Mouse (Mus musculus): ENCODE measurements around the gene Galnt6. TPM values are rescaled to one million over a fixed set of nuclear protein-coding genes. Genes with fewer than 3 reads are reported as not detected.
"Not testable (repeated sequence)": the region's sequence is repeated elsewhere in the genome, so short reads cannot be mapped to it uniquely, and the experiment has no call there.

Gene Galnt6
- total RNA-seq (2014; fragmentation: Nextera tagmentation) (22.4 and 22.6 TPM in 2 replicates), total RNA-seq (2017) (26.6 and 39.5 TPM in 2 replicates)

- ATAC-seq (replicated peaks; ENCODE audit: low FRiP score, low TSS enrichment, poor library complexity, severe bottlenecking), result peak; percentile 34
These were observed at the start of gene Galnt6 for GRCm38 (mm10) chr15:100729281-100729985. Galnt6 (minus strand) TSS chr15:100729376.

GRCm38 (mm10) chr15:100777020-100778016 is 48.1 kb upstream of the Galnt6 start:
- ATAC-seq (replicated peaks; ENCODE audit: low FRiP score, low TSS enrichment, poor library complexity, severe bottlenecking), result no peak

- ATAC-seq (replicated peaks; ENCODE audit: low FRiP score, low TSS enrichment, poor library complexity, severe bottlenecking), result no peak
These were observed 47.2 kb upstream of the Galnt6 start for GRCm38 (mm10) chr15:100776424-100776823.

- ATAC-seq (replicated peaks; ENCODE audit: low FRiP score, low TSS enrichment, poor library complexity, severe bottlenecking), result no peak
These were observed 46.3 kb upstream of the Galnt6 start for GRCm38 (mm10) chr15:100775189-100776166.

- not testable (repeated sequence) for ATAC-seq (replicated peaks; ENCODE audit: low FRiP score, low TSS enrichment, poor library complexity, severe bottlenecking)
These were observed 44.7 kb upstream of the Galnt6 start for GRCm38 (mm10) chr15:100773859-100774258.

GRCm38 (mm10) chr15:100772685-100773084 is 43.5 kb upstream of the Galnt6 start:
- ATAC-seq (replicated peaks; ENCODE audit: low FRiP score, low TSS enrichment, poor library complexity, severe bottlenecking), result no peak

GRCm38 (mm10) chr15:100770338-100770737 is 41.2 kb upstream of the Galnt6 start:
- no peak for ATAC-seq (replicated peaks; ENCODE audit: low FRiP score, low TSS enrichment, poor library complexity, severe bottlenecking)

- not testable (repeated sequence) for ATAC-seq (replicated peaks; ENCODE audit: low FRiP score, low TSS enrichment, poor library complexity, severe bottlenecking)
These were observed 39.8 kb upstream of the Galnt6 start for GRCm38 (mm10) chr15:100769023-100769422.

GRCm38 (mm10) chr15:100767851-100768250 is 38.7 kb upstream of the Galnt6 start:
- no peak for ATAC-seq (replicated peaks; ENCODE audit: low FRiP score, low TSS enrichment, poor library complexity, severe bottlenecking)

GRCm38 (mm10) chr15:100766826-100767225 is 37.6 kb upstream of the Galnt6 start:
- no peak for ATAC-seq (replicated peaks; ENCODE audit: low FRiP score, low TSS enrichment, poor library complexity, severe bottlenecking)

- no peak for ATAC-seq (replicated peaks; ENCODE audit: low FRiP score, low TSS enrichment, poor library complexity, severe bottlenecking)
These were observed 35.2 kb upstream of the Galnt6 start for GRCm38 (mm10) chr15:100764163-100764951.

- no peak for ATAC-seq (replicated peaks; ENCODE audit: low FRiP score, low TSS enrichment, poor library complexity, severe bottlenecking)
These were observed 33.5 kb upstream of the Galnt6 start for GRCm38 (mm10) chr15:100762649-100763048.

GRCm38 (mm10) chr15:100761419-100762185 is 32.4 kb upstream of the Galnt6 start, which contains the start of gene Slc4a8:
Slc4a8 (plus strand) TSS chr15:100761747.
- peak; percentile 83 for ATAC-seq (replicated peaks; ENCODE audit: low FRiP score, low TSS enrichment, poor library complexity, severe bottlenecking)

- ATAC-seq (replicated peaks; ENCODE audit: low FRiP score, low TSS enrichment, poor library complexity, severe bottlenecking), result no peak
These were observed 31.9 kb upstream of the Galnt6 start for GRCm38 (mm10) chr15:100761036-100761418.

- no peak for ATAC-seq (replicated peaks; ENCODE audit: low FRiP score, low TSS enrichment, poor library complexity, severe bottlenecking)
These were observed 30.1 kb upstream of the Galnt6 start for GRCm38 (mm10) chr15:100759286-100759685.

- peak; percentile 65 for ATAC-seq (replicated peaks; ENCODE audit: low FRiP score, low TSS enrichment, poor library complexity, severe bottlenecking)
These were observed 28.4 kb upstream of the Galnt6 start for GRCm38 (mm10) chr15:100757527-100757978.

GRCm38 (mm10) chr15:100755881-100756624 is 26.9 kb upstream of the Galnt6 start:
- no peak for ATAC-seq (replicated peaks; ENCODE audit: low FRiP score, low TSS enrichment, poor library complexity, severe bottlenecking)

All from megakaryocyte-erythroid progenitor cell, adult 5-6 weeks (primary cell).